Mouse (Mus musculus): ENCODE measurements around the gene Tlnrd1. TPM values are rescaled to one million over a fixed set of nuclear protein-coding genes. Genes with fewer than 3 reads are reported as not detected.

Gene Tlnrd1
- polyA plus RNA-seq, 1 experiment from 2014 or later = 5.6 TPM

- DNase-seq (ENCODE audit: low spot score) = no peak
Measured at GRCm38 (mm10) chr7:83847187-83848075, 36.7 kb downstream of the Tlnrd1 start.

- no peak for DNase-seq (ENCODE audit: low spot score)
Measured at GRCm38 (mm10) chr7:83844807-83845206, 39.3 kb downstream of the Tlnrd1 start.

GRCm38 (mm10) chr7:83842486-83843259 lies 41.4 kb downstream of the Tlnrd1 start:
- no peak for DNase-seq (ENCODE audit: low spot score)

GRCm38 (mm10) chr7:83840076-83840475 lies 44.0 kb downstream of the Tlnrd1 start:
- DNase-seq (ENCODE audit: low spot score) = no peak

DNA sequence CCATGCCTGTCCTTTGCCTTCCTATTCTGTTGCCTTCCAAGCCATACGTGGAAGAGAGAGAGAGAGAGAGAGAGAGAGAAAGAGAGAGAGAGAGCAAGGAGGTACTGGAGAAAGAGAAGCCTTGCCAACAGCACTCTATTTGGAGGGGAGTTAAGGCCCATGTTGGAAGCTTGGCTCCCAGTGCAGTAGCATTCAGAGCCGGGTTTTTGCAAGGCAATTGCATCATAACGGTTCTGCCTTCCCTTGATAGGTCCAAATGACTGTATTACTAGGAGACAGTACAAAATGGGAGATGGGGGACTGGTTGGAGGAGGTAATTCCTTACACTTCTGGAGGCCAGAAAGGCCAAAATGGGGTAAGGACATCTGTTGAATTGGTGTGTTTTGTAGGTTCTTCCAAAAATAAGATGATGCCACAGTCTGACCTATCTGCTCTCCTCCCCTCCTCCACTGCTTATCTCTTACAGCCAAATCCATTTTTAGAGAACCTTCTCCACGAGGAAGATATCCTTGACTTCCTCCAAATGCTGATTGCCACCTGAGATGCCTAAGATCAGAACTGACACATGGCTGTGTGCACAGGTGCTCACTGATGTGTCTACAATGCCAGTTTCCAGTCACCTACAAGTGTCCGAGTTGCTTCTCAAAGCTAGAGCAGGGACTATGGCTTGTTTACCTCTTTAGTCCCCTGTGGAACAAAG lies 45.4 kb downstream of the Tlnrd1 start:
- DNase-seq (ENCODE audit: low spot score) = no peak

Other genes starting within 250 kb of the Tlnrd1 start
- gene Il16, start 138.6 kb downstream of the Tlnrd1 start, polyA plus RNA-seq (2015; fragmentation: Nextera tagmentation; extraction: Ambion mirVana) = 157 and 175 TPM in 2 replicates
- gene Cfap161, start 89.4 kb downstream of the Tlnrd1 start, polyA plus RNA-seq (2015; fragmentation: Nextera tagmentation; extraction: Ambion mirVana) = 0.40 and 0.44 TPM in 2 replicates
- 67.5 and 72.9 TPM in 2 replicates for gene Mesd, start 161 bp upstream of the Tlnrd1 start, polyA plus RNA-seq (2015; fragmentation: Nextera tagmentation; extraction: Ambion mirVana)
- gene Cemip, start 202.2 kb upstream of the Tlnrd1 start, polyA plus RNA-seq (2015; fragmentation: Nextera tagmentation; extraction: Ambion mirVana) = 0.03 TPM in 1 of 2 replicates, not detected in the other